Mouse (Mus musculus) bone marrow, adult 2 months (tissue): ENCODE results near the gene Slc48a1. TPM values are rescaled to one million over a fixed set of nuclear protein-coding genes. Genes with fewer than 3 reads are reported as not detected.

ENCODE experiments used
- H3K27ac ChIP-seq: fragments of 200-500 bp; 2 replicates; pipeline ENCODE4 v1.5.1; 2012; ENCODE audit warnings: low read depth, mild to moderate bottlenecking, control low read depth, inconsistent platforms, low read length; ENCODE audit not compliant: control insufficient read depth, poor library complexity, insufficient read depth
- H3K4me1 ChIP-seq: fragments of 200-500 bp; 2 replicates; pipeline ENCODE4 v1.6.1; 2011; ENCODE audit warnings: low read length; ENCODE audit not compliant: control insufficient read depth, insufficient read depth
- H3K4me3 ChIP-seq: fragments of 200-500 bp; replicated peaks from 2 replicates; pipeline ENCODE3; 2011; ENCODE audit warnings: mild to moderate bottlenecking, low read depth, low read length, control low read depth; ENCODE audit not compliant: control insufficient read depth
- CTCF ChIP-seq: fragments of 200-500 bp; IDR thresholded peaks from 2 replicates; pipeline ENCODE4 v1.5.1; 2011; ENCODE audit warnings: low read length, control low read depth; ENCODE audit not compliant: control insufficient read depth, insufficient read depth
- POLR2A ChIP-seq: fragments of 200-500 bp; IDR thresholded peaks from 2 replicates; pipeline ENCODE4 v1.6.1; 2011; ENCODE audit warnings: low read depth, mild to moderate bottlenecking, control low read depth, low read length, borderline replicate concordance; ENCODE audit not compliant: control insufficient read depth
- WGBS: fragments of 180-500 bp; shearing (Covaris S2); methylation state at CpG from one replicate; pipeline ENCODE4 v1.1.7; 2018; 5-methylcytosine and 5-hydroxymethylcytosine counted together
- polyA plus RNA-seq: library from polyadenylated mRNA; stranded (reverse); fragments of >200 nt; gene quantifications from 2 replicates; pipeline ENCODE4 v1.2.4, GENCODE M21; 2011; ENCODE audit warnings: low replicate concordance; ENCODE audit not compliant: missing spikeins, insufficient read depth, insufficient read length

Slc48a1 gene
- polyA plus RNA-seq, 1 experiment = 62.3 TPM

DNA sequence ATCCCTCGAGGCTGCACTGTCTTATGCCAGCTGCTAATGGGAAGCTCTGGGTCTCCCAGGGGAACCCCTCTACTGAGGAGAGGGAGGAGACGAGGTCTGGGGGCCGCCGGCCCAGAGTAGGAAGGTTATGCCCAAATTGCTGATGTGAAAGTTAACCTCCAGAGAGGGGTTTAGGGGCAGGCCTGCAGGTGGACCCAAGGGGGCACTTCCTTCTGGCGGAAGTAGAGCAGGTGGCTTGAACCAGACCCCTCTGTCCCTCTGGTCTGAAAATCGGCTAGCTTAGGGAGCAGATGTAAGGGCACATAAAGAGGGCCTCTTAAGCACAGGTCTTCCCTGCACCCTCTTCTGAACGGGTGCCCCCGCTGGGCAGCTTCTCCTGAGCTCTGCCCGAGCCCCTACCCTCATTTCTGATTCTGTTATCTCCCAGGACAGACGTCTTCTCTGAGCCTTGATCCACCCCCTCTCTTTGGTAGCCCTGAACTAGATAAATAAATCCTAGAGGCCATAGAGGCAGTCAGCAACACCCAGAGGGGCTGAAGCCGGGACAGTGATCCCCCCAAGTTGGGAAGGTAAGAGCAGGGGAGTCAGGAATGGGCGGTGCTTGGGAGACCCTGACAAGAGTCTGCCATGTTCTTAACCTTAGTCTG is 47.7 kb downstream of the Slc48a1 start:
- TF ChIP-seq CTCF (no peak), POLR2A (no peak)
- H3K4me1 ChIP-seq = peaks cover 20% of the 10 kb centered on the region
- 28% methylated on average over 12 of the region's 12 CpGs for WGBS
- H3K27ac ChIP-seq = peak overlapping the region; percentile 78
- no peak overlapping the region for H3K4me3 ChIP-seq

- 69% methylated on average over 5 of the region's 5 CpGs for WGBS
- TF ChIP-seq CTCF = no peak
- no peak overlapping the region for H3K4me3 ChIP-seq
- peak overlapping the region; percentile 78 for H3K27ac ChIP-seq
- H3K4me1 ChIP-seq = peaks cover 19% of the 10 kb centered on the region
These were observed 48.4 kb downstream of the Slc48a1 start for GRCm38 (mm10) chr15:97826588-97827261.

- Histone ChIP-seq H3K4me3 (no peak overlapping the region), H3K4me1 (peaks cover 19% of the 10 kb centered on the region), H3K27ac (no peak overlapping the region)
- WGBS = 66% methylated on average over 8 of the region's 8 CpGs
- TF ChIP-seq POLR2A = no peak
- TF ChIP-seq CTCF = no peak
These were observed 49.1 kb downstream of the Slc48a1 start for GRCm38 (mm10) chr15:97827401-97827800.

DNA sequence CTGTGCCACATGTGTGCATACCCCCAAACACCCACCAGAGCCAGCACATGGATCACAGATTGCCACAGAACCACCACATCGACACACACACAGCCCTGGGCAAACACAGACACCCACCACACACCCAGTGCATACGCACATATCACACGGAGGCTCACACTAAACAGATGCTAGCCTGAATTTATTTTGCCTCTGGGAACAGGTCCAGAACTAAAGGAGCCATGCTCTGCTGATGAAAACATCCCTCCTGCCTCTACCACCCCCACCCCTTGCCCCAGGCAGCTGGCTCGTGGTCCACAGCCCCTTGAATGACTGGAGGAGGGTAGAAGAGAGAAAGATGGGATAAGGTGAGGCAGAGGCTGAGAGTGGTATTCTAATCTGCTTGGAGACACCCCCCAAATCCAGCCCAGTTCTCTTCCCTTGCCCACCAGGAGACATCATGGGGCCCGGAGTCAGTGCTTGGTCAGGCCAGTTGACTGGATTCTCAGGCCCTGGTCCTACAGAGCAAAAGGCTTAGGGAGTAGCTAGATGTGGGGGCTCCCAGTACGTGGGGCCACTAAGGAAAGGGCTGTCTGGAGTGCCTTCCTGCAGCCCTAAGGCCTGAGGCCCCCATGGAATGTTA is 50.0 kb downstream of the Slc48a1 start:
- no peak for TF ChIP-seq CTCF
- 35% methylated on average over 6 of the region's 6 CpGs for WGBS
- H3K27ac ChIP-seq = no peak overlapping the region
- peaks cover 17% of the 10 kb centered on the region for H3K4me1 ChIP-seq
- no peak overlapping the region for H3K4me3 ChIP-seq

DNA sequence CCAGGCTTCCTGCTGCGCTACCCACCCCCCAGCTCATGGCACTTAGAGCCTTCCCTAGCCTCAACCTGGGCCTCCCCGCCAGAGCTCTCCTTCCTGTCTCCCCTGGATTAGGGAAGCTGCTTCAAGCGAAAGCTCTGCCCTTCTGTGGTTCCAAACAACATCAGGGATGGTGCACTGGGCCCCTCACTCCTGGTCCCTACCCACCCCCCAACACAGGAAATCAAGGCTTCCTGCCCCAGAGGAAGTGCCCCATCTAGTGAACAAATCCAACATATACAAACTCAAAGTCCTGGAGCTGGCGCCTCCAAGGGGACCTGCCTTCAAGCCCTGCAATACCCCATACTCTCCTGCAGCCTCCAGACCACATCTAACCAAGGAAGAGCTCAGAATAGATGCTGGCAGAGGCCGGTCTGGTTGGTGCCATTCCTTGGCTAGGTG is 50.6 kb downstream of the Slc48a1 start:
- WGBS = 13% methylated on average over 5 of the region's 5 CpGs
- Histone ChIP-seq H3K4me1 (peaks cover 14% of the 10 kb centered on the region), H3K27ac (no peak overlapping the region), H3K4me3 (no peak overlapping the region)
- TF ChIP-seq POLR2A = no peak
- no peak; the same call in 1 of the 2 replicates for TF ChIP-seq CTCF

- no peak overlapping the region for H3K4me3 ChIP-seq
- 35% methylated on average over 2 of the region's 2 CpGs for WGBS
- no peak overlapping the region for H3K27ac ChIP-seq
- peaks cover 11% of the 10 kb centered on the region for H3K4me1 ChIP-seq
- no peak for TF ChIP-seq CTCF
- no peak for TF ChIP-seq POLR2A
These were observed 51.1 kb downstream of the Slc48a1 start for GRCm38 (mm10) chr15:97829432-97829831.

GRCm38 (mm10) chr15:97830253-97830787 is 52.0 kb downstream of the Slc48a1 start:
- peaks cover 11% of the 10 kb centered on the region for H3K4me1 ChIP-seq

DNA sequence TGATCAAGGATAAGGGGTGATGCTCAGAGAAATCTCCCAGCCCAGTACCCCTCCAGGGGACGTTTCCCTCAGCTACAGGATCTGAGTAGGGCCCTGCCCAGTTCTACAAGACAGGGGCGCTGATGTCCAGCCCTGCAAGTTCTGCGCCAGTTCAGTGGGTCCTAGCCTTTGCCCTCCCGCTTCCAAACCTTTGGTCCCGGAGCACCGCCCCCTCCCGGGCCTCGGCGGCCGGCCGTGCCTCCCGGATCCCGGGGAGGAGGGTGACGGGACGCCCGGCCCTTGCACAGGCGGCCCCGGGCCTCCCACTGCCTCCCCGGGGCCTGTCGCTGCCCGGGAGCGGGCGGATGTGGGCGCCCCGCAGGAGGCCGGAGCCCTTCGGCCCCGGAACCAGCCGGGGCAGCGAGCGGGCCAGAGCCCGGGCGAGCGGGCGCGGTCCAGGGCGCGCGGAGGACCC is 52.5 kb downstream of the Slc48a1 start:
- peak overlapping the region; percentile 73 for H3K27ac ChIP-seq
- H3K4me3 ChIP-seq = peak overlapping the region; percentile 87
- 1% methylated on average over 39 of the region's 39 CpGs for WGBS
- H3K4me1 ChIP-seq = peaks cover 11% of the 10 kb centered on the region
- TF ChIP-seq POLR2A = no peak
- TF ChIP-seq CTCF = no peak; the same call in 1 of the 2 replicates

More at GRCm38 (mm10) chr15:97830253-97830787, 52.0 kb downstream of the Slc48a1 start:
- 20% methylated on average over 12 of the region's 12 CpGs for WGBS
- Histone ChIP-seq H3K4me3 (peak overlapping the region; percentile 87), H3K27ac (peak overlapping the region; percentile 73)
- no peak for TF ChIP-seq POLR2A
- TF ChIP-seq CTCF = no peak
